Mouse (Mus musculus) Muller cell, postnatal 12 days (primary cell): Measurements from ENCODE around the gene Arhgap35.

Source experiments
- DNase-seq: peaks from one replicate; pipeline ENCODE4 v3.0.0-alpha.2; 2015; ENCODE audit errors: inconsistent ontology term

The Arhgap35 gene

GRCm38 (mm10) chr7:16468115-16468514 is 146.7 kb downstream of the Arhgap35 start:
- no peak for DNase-seq

- DNase-seq = no peak
Observed at GRCm38 (mm10) chr7:16466565-16466964, 148.2 kb downstream of the Arhgap35 start.

GRCm38 (mm10) chr7:16465568-16465967 is 149.2 kb downstream of the Arhgap35 start:
- no peak for DNase-seq

- peak; percentile 28 for DNase-seq
Observed at GRCm38 (mm10) chr7:16465160-16465559, 149.6 kb downstream of the Arhgap35 start.

- DNase-seq = peak; percentile 59
Observed at GRCm38 (mm10) chr7:16463214-16463613, 151.6 kb downstream of the Arhgap35 start.

GRCm38 (mm10) chr7:16461705-16462104 is 153.1 kb downstream of the Arhgap35 start:
- DNase-seq = no peak

GRCm38 (mm10) chr7:16461151-16461550 is 153.6 kb downstream of the Arhgap35 start:
- no peak for DNase-seq

GRCm38 (mm10) chr7:16460566-16460965 is 154.2 kb downstream of the Arhgap35 start:
- DNase-seq = no peak

GRCm38 (mm10) chr7:16456289-16456688 is 158.5 kb downstream of the Arhgap35 start:
- no peak for DNase-seq

GRCm38 (mm10) chr7:16455016-16455415 is 159.8 kb downstream of the Arhgap35 start:
- DNase-seq = no peak

- peak; percentile 71 for DNase-seq
Observed at GRCm38 (mm10) chr7:16453118-16453711, 161.6 kb downstream of the Arhgap35 start.

GRCm38 (mm10) chr7:16452587-16453073 is 162.2 kb downstream of the Arhgap35 start, which contains the start of gene Tmem160:
Gene Tmem160 (plus strand): TSS chr7:16452779.
- DNase-seq = peak; percentile 94

GRCm38 (mm10) chr7:16451656-16452055 is 163.1 kb downstream of the Arhgap35 start:
- no peak for DNase-seq
